Mouse (Mus musculus) right cerebral cortex, postnatal 25 days (tissue): Measurements from ENCODE around the gene Spp2.
"Not testable (repeated sequence)": the region's sequence is repeated elsewhere in the genome, so short reads cannot be mapped to it uniquely, and the experiment has no call there.

Experiments
- DNase-seq: peaks from one replicate; pipeline ENCODE4 v3.0.0; 2022

Spp2 gene

DNA sequence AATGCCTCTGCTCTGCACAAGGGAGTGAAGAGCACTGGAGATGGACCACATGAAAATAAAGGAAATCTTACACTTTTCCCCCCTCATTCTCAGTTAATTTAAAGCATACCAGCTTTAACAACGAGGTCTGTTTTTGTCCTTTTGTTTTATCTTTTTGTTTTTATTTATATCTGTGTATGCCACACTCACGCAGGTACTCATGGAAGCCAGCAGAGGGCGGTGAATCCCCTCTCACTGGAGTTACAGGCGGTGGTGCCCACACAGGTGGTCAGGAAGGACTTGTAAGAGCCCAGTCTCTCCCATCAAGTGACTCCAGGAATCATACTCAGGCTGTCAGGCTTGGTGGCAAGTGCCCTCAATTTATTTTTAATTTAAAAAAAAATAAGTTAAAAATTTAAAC is 27.3 kb downstream of the Spp2 start:
- no peak for DNase-seq

- no peak for DNase-seq
These were observed 30.7 kb downstream of the Spp2 start for GRCm38 (mm10) chr1:88437206-88438126.

GRCm38 (mm10) chr1:88443383-88443782 is 36.6 kb downstream of the Spp2 start:
- no peak for DNase-seq

- no peak for DNase-seq
These were observed 38.6 kb downstream of the Spp2 start for GRCm38 (mm10) chr1:88445400-88445799.

DNA sequence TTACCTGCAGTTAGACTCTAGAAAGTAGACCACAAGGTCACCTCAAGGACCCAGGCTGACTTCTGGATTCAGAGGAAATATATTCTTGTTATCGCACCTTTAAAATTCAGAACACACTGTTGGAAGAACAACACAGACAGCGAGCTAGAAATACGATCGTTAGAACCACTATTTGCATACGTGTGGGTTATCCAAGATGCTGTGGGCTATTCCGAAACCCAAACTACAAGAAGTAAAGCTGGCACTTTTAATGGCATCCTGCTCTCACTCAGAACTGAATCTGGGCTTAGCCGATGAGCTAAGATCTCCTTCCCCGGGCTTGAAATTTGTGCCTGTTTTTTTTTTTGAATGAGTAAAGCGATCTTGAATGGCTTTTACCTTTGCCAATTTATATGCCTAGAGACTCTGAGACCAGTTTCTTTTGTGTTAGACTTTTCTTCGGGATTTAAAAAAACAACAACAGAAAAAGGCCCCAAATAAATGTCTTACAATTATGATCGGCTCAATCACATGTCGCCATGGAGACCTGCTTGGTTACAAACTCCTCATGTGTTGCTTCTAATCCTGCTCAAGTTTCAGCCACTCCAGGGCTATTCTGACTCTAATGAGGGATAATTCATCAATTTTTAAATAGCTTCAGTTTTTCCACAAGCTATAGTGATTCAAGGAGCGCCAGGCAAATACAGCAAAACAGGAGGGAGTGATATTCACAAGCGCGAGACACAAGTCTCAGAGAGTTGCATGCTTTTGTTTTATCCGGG is 39.7 kb downstream of the Spp2 start:
- no peak for DNase-seq

DNA sequence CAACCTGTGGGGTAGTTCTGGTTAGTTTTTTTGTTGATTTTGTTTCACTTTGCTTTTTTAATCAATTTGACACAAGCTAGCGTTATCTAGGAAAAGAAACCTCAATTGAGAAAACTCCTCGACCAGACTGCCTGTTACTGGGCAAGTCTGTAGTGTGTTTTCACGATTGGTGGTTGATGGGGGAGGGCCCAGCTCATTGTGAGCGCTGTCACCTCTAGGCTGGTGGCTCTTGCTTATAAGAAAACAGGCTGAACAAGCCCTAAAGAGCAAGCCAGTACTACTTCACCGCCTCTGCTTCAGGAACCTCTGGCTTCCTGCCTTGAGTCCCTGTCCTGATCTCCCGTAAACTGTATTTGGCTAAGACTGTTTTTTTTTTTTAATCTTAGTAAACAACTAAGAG is 40.7 kb downstream of the Spp2 start:
- no peak for DNase-seq

- DNase-seq = not testable (repeated sequence)
These were observed 41.3 kb downstream of the Spp2 start for GRCm38 (mm10) chr1:88448094-88448493.

DNA sequence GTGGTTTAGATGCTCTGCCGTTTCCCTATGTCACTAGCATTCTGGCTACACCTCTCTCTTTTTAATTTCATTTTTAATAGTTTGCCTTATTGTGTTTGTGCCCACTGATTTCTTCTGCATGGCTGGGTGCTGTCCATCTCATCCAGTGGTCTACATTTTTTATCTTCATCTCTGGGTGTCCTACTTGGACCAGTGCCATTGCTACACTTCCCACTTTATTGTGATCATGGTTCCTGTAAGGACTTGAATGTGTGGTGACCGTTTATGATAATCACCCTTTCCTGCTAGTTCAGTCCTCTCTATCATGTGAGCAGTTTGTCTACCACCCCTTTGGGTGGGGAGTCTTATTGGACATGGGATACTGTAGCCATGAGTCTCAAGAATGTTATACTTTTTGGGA is 43.0 kb downstream of the Spp2 start:
- no peak for DNase-seq

DNA sequence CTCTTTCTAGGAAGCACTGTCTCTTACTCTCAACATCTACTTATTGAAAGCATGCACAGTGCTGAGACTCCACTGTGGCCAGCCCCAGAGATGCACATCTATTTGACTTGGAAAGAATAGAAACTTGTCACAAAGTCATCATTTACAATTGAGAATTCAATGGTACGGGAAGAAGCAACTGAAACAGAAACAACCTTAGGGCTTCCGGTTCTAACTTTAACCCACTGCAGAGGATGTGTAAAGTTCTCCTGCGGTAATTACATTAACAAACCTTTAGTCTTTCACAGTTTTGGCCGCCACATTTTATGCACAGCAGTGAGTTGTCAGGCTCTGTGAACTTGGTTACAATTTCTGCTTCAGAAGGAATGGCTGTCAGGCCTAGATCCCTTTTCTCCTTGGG is 43.9 kb downstream of the Spp2 start:
- DNase-seq = no peak

GRCm38 (mm10) chr1:88452198-88452597 is 45.4 kb downstream of the Spp2 start:
- DNase-seq = no peak

DNA sequence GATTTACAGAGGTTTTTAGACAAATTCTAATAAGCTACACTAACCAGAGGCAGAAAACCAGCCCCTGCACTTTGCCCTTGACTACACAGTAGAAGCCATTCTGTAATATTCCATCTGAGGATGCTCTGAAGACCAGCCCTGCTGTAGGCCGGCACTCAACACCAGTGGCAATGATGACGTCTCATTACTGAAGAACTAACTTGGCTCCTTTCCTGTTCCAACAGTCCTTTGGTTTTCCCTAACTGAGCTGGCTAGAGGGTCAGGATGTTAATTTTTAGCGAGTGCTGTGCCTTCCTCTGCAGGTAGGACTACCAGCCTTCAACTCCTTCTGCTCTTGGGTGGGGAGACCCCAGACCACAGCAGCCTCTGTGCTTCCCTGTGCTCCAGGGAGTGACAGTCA is 47.9 kb downstream of the Spp2 start:
- DNase-seq = no peak

DNA sequence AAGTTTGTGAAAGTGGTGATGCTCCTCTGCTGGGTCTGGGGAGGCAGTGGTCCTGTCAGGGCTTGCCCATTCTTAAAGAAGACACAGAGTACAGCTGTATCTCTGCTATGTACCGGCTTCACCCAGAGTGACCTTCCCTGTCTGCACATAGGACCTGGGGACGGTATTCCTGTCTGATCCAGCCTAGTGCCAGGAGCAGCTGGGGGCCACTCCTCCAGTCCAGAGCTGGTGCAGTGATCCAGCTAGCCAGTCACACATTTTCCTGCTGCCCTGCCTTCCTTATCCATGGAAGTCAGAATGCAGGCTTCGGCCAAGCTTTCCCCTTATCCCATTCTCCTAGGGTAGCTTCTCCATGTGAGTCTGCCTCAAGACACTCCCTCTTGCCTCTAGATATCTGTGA is 49.0 kb downstream of the Spp2 start:
- DNase-seq = no peak

GRCm38 (mm10) chr1:88456451-88457072 is 49.8 kb downstream of the Spp2 start:
- DNase-seq = peak; percentile 56

DNA sequence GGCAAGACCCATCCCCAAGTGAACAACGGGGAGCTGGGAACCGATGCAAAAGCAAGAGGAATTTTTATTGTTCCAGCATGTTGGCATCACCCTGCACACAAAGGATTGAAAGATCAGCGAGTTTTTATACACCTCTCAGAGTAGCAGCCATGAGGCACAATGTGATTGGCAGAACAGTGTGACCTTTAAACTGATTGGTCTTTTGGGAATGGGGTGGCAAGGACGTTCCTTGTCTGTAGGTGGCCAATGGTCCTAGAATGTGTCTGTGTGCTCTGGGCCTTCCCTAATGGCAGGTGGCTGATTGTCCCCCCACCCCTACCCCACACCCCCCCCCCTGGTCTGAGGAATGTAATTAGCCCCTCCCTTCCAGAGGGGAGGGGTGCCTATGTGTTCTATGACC is 52.4 kb downstream of the Spp2 start:
- no peak for DNase-seq

GRCm38 (mm10) chr1:88459655-88460054 is 52.9 kb downstream of the Spp2 start:
- no peak for DNase-seq

DNA sequence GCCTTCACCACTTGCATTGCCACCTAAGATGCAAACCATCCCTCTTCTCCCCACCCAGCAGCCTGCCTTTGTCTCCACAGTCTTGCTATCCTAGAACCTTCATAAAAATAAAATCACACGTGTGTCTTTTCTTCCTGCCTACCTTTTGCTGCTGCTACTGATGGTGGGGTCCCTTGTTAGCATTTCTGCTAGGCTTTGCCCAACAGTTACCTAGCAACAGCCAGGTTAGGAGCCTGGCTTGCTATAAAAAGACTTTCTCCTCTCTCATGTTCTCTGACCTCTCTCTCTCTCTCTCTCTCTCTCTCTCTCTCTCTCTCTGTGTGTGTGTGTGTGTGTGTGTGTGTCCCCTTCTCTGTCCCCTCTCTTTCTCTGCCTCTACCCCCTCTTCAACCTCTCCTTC is 54.3 kb downstream of the Spp2 start:
- no peak for DNase-seq

DNA sequence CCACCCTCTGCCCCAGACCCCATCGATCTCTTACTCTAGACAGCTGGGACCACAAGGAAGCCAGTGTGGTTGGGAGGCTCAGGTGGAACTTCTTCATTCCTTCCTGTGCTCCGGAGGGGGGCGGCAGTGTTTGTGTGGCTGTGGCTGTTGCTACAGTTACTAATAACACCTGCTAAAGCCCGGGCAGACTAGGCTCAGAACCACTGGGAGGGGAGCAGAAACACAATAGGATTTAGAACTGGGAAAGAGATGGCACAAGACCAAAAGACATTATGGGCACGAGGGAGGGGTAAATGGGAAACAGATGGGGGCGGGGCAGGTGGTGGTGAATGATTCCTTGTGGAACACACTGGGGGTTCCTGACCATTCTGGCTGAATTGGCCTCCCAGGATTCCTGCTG is 55.7 kb downstream of the Spp2 start:
- no peak for DNase-seq

GRCm38 (mm10) chr1:88463241-88463640 is 56.5 kb downstream of the Spp2 start:
- DNase-seq = no peak

DNA sequence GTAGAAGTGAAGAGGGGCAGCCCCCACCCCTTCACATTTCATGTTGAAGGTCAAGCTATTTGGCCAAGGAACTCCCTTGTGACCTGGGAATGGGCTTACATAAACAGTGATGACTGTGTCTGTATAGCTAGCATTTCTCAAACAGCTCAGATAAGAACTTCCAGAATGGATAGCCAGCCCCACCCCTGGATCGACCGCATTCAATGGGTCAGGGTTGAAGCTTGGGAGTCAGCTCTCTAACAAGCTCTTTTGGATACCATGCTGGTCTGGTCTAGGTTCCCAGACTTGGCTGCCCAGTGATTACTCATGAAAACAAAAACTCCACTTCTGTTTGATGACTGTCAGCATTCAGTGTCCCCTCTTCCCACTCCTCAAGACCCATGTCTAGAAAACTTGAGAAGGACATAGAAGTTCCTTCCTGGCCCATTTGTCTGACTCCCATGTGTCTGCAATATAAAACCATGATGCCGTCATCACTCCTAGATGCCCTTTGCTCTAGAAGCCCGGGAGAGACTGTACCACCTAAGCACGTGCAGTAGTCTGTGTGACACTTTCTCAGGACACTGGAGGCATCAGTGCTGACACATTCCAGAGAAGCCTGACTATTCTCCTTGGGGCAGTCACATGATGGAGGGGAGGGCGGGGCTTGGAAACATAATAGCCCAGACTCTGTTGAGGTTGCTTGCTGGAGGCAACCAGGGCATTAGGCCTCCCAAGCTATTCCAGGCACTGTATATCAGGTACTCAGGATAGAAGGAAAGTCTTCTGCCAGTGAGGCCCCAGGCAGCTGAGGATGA is 57.5 kb downstream of the Spp2 start:
- DNase-seq = no peak

GRCm38 (mm10) chr1:88465722-88466121 is 59.0 kb downstream of the Spp2 start:
- DNase-seq = no peak

DNA sequence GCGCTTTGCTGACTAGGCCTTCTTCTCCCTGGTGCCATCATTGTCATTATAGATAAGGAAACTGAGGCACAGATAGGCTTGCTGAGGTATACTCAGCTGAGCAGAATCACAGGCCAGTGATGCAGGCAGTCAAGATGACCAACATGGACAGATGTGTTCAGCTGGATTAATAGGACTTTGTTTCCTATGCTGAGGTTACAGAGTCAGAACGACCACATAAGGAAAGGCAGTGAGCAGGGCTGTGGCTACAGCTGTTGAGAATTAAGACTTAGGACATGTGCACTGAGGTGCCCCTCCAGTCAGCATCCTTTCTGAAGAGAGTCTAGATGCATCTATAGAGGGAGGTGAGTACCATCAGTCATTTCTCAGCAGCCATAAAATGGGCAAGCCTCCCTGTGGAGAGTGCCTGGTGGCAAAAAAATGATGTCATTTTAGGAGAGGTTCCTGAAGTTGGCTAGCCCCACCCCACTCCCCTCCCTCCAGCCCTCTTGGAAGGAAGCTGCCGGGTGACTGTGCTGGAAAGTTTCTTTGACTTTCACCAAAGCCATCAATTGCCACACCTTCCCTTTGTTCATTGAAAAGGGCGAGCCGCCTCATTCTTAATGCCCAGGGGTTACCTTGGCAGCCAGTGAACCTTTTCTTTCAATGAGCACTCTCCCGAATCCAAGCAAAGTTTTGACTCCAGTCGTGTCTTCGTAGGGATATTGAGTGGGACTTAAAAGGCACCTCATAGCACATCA is 59.7 kb downstream of the Spp2 start:
- no peak for DNase-seq

GRCm38 (mm10) chr1:88467866-88468265 is 61.1 kb downstream of the Spp2 start:
- no peak for DNase-seq
